Mouse (Mus musculus): ENCODE results near the gene Olfr972. TPM values are rescaled to one million over a fixed set of nuclear protein-coding genes. Genes with fewer than 3 reads are reported as not detected.
"Not testable (repeated sequence)": the region's sequence is repeated elsewhere in the genome, so short reads cannot be mapped to it uniquely, and the experiment has no call there.

Gene Olfr972
- polyA plus RNA-seq (2015; fragmentation: Nextera tagmentation; extraction: Ambion mirVana): not detected in 2 replicates

DNA sequence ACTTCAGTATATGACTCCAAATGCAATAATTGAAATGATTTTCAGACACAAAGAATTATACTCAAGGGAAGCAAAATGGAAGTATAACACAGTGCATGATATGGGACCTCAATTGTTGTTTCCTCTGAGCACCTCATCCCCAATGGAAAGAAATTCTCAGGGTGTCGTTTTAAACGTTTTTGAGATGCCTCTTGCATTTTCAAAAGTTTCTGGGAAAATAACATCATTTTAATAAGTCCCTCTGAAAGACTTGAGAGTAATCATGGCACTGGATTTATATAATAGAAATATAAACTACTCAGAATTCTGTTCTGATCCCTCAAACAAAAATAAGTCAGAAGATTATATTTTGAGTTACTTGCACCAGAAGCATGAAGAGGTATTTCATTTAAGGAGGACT, at the start of gene Olfr972:
Gene Olfr972 (plus strand): TSS at position 301 of the 400 bp plus-strand sequence.
- ATAC-seq (ENCODE audit: low FRiP score): no peak
- no peaks in the 10 kb centered on the region for H3K4me1 ChIP-seq
- WGBS: 80% methylated on average over 2 of the region's 2 CpGs
- no peaks in the 10 kb centered on the region for H3K9me3 ChIP-seq (replicated peaks)
- no peak within 1 kb of the TSS for H3K9ac ChIP-seq (replicated peaks)
- no peaks in the 10 kb centered on the region for H3K36me3 ChIP-seq
- no peak within 1 kb of the TSS for H3K27ac ChIP-seq (replicated peaks)
- H3K4me2 ChIP-seq: no peak within 1 kb of the TSS
- no peaks in the 10 kb centered on the region for H3K27me3 ChIP-seq (replicated peaks)
- no peak within 1 kb of the TSS for H3K4me3 ChIP-seq (replicated peaks)

DNA sequence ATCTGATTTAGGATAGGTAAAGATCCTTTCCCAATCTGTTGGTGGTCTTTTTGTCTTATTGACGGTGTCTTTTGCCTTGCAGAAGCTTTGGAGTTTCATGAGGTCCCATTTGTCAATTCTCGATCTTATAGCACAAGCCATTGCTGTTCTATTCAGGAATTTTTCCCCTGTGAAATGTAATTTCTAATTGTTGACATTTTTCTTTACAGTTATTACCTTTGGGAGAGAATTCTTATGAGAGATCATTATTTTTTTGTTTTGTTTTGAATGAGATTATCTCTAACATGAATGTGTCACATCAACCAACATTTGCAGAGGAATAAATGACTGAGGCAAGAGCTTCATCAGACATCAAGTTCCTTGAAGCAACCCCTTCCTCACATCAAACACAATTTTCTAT, 29.6 kb upstream of the Olfr972 start, which contains the start of gene Olfr971:
Gene Olfr971 (plus strand): TSS at position 301 of the 400 bp plus-strand sequence.
- not testable (repeated sequence) for H3K4me1 ChIP-seq; H3K9me3 ChIP-seq (replicated peaks); H3K36me3 ChIP-seq; H3K4me2 ChIP-seq; H3K9ac ChIP-seq (replicated peaks); H3K27me3 ChIP-seq (replicated peaks); H3K27ac ChIP-seq (replicated peaks); ATAC-seq (ENCODE audit: low FRiP score); H3K4me3 ChIP-seq (replicated peaks)
- WGBS: 84% methylated on average over 2 of the region's 2 CpGs

DNA sequence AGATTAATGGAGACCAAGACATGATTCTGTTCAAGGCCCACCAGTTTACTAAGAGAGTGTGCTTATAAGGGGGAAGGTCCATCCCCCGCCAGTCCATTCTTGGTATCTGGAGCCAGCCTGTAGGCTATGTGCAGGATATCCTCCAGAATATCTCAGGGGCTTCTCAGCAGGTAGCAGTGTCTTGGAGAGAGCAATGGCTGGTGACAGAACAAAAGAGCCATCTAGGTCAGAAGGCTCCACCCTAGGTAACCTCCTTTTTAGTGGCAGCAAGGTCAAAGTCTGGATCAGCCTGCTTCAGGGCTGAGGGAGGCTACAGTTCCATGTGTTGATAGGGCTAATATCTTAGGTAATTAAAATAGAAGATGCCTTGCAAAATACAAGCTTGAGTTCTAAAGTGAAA, 5.8 kb downstream of the Olfr972 start:
- H3K4me3 ChIP-seq (replicated peaks); H3K9me3 ChIP-seq (replicated peaks); H3K9ac ChIP-seq (replicated peaks); H3K27me3 ChIP-seq (replicated peaks); H3K36me3 ChIP-seq; H3K27ac ChIP-seq (replicated peaks); H3K4me1 ChIP-seq; ATAC-seq (ENCODE audit: low FRiP score); H3K4me2 ChIP-seq: not testable (repeated sequence)
- WGBS: 93% methylated on average over 1 of the region's 1 CpGs

DNA sequence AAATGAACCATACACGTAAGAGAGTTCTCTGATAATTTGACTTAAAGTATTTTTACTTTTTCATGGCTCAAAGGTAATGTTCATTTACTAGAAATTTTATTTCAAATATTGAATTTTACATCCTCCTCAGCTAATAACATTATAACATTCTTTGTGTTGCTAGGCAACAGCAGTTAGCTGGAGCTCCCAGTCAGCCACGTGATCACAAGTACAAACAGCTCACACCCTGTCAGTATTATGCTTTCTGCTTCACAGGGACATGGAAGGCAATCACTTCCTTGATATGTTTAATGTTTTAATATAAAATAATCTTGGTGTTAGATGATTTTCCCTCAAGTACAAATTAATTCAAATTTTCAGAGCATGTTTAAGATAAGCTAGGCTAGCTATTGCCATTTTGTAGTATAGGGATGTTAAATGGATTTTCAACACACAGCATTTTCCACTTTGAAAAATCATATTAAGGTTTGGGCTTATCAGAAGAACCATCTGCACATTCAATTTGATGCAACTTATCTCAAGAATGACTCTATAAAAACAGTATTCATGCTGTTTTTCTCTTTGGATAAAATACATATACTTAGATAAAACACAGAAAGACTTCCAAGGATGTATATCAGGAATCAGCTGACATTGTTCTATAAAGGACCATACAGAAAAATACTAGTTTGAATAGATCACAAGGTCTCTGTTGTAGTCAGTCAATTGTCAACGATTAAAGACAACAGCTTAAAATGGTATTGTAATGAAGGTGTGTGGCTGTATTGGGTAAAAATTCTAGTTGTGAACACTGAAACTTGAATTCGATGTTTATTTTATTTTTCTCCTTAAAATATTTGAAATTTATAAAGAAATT, 11.5 kb downstream of the Olfr972 start:
- not testable (repeated sequence) for H3K9ac ChIP-seq (replicated peaks); H3K4me2 ChIP-seq; H3K27me3 ChIP-seq (replicated peaks); H3K9me3 ChIP-seq (replicated peaks); H3K4me1 ChIP-seq; H3K36me3 ChIP-seq; H3K27ac ChIP-seq (replicated peaks); H3K4me3 ChIP-seq (replicated peaks)
- ATAC-seq (ENCODE audit: low FRiP score): peak; percentile 96
- no CpG with 5 or more reads among the region's 4 CpGs for WGBS

DNA sequence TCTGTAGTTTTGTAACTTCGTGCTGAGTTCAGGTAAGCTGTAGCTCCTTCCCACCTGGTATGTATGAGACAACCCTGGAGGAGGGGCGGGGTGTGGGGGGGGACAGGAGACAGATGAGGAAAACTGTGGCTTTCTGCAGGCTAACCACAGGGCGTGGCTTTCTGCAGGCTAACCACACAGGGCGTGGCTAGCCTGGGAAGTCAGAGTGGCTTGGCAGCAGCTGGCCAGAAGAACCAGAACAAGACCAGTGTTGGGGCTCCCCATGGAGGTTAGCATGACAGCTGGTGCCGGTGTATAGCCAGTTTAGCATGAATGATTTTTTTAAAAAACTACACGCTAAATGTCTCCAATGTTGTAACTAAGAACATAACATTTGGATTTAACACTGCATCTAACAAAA, 38.9 kb downstream of the Olfr972 start:
- no peaks in the 10 kb centered on the region for H3K36me3 ChIP-seq
- H3K9me3 ChIP-seq (replicated peaks): no peaks in the 10 kb centered on the region
- no peaks in the 10 kb centered on the region for H3K4me1 ChIP-seq
- H3K27me3 ChIP-seq (replicated peaks): no peaks in the 10 kb centered on the region
- no peak overlapping the region for H3K9ac ChIP-seq (replicated peaks)
- no peak overlapping the region for H3K4me3 ChIP-seq (replicated peaks)
- ATAC-seq (ENCODE audit: low FRiP score): no peak
- 83% methylated on average over 6 of the region's 6 CpGs for WGBS
- no peak overlapping the region for H3K27ac ChIP-seq (replicated peaks)
- no peak overlapping the region for H3K4me2 ChIP-seq

DNA sequence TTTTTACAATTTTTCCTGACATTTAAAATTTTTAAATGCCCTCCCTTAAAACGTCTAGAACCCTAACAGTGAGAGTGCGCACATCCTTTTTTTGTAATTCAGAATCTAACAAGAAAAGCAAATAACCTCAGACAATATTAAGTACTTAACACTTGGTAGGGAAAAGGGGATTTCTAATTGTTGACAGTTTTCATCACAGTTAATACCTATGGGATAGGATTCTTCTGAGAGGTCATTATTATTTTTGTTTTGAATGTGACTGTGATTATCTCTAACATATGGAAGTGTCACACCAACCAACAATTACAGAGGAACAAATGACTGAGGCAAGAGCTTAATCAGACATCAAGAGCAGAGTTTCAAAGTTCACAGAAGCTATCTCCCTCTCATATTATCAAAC, 40.8 kb downstream of the Olfr972 start, which contains the start of gene Olfr229:
Gene Olfr229 (plus strand): TSS at position 301 of the 400 bp plus-strand sequence.
- Histone ChIP-seq H3K4me2 (no peak within 1 kb of the TSS), H3K27me3 (replicated peaks) (no peaks in the 10 kb centered on the region), H3K9me3 (replicated peaks) (no peaks in the 10 kb centered on the region), H3K4me1 (no peaks in the 10 kb centered on the region), H3K9ac (replicated peaks) (no peak within 1 kb of the TSS), H3K36me3 (no peaks in the 10 kb centered on the region), H3K4me3 (replicated peaks) (no peak within 1 kb of the TSS), H3K27ac (replicated peaks) (no peak within 1 kb of the TSS)
- ATAC-seq (ENCODE audit: low FRiP score): no peak
- WGBS: 73% methylated on average over 2 of the region's 2 CpGs

DNA sequence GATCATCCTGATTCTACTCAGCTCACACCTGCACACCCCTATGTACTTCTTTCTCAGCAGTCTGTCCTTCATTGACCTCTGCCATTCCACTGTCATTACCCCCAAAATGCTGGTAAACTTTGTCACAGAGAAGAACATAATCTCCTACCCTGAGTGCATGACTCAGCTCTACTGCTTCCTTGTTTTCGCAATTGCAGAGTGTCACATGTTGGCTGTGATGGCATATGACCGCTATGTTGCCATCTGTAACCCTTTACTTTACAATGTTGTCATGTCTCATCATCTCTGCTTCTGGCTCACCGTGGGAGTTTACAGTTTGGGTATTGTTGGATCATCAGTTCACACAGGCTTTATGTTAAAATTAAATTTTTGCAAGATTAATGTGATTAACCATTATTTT, 43.7 kb downstream of the Olfr972 start:
- Histone ChIP-seq H3K9ac (replicated peaks) (no peak overlapping the region), H3K4me2 (no peak overlapping the region), H3K9me3 (replicated peaks) (no peaks in the 10 kb centered on the region), H3K4me1 (no peaks in the 10 kb centered on the region), H3K4me3 (replicated peaks) (no peak overlapping the region), H3K27ac (replicated peaks) (no peak overlapping the region), H3K36me3 (no peaks in the 10 kb centered on the region), H3K27me3 (replicated peaks) (no peaks in the 10 kb centered on the region)
- no peak for ATAC-seq (ENCODE audit: low FRiP score)
- 84% methylated on average over 3 of the region's 3 CpGs for WGBS

Other genes starting within 250 kb of the Olfr972 start
- gene Olfr960, start 245.0 kb upstream of the Olfr972 start, polyA plus RNA-seq (2015; fragmentation: Nextera tagmentation; extraction: Ambion mirVana): not detected in 2 replicates
- not detected in 2 replicates for gene Olfr961, start 221.3 kb upstream of the Olfr972 start, polyA plus RNA-seq (2015; fragmentation: Nextera tagmentation; extraction: Ambion mirVana)
- gene Olfr963, start 199.2 kb upstream of the Olfr972 start, polyA plus RNA-seq (2015; fragmentation: Nextera tagmentation; extraction: Ambion mirVana): not detected in 2 replicates
- gene Olfr149, start 159.3 kb upstream of the Olfr972 start, polyA plus RNA-seq (2015; fragmentation: Nextera tagmentation; extraction: Ambion mirVana): not detected in 2 replicates
- gene Olfr965, start 155.1 kb upstream of the Olfr972 start, polyA plus RNA-seq (2015; fragmentation: Nextera tagmentation; extraction: Ambion mirVana): not detected in 2 replicates
- gene Olfr150, start 135.4 kb upstream of the Olfr972 start, polyA plus RNA-seq (2015; fragmentation: Nextera tagmentation; extraction: Ambion mirVana): not detected in 2 replicates
- gene Olfr967, start 120.2 kb upstream of the Olfr972 start, polyA plus RNA-seq (2015; fragmentation: Nextera tagmentation; extraction: Ambion mirVana): not detected in 2 replicates
- not detected in 2 replicates for gene Olfr968, start 83.2 kb upstream of the Olfr972 start, polyA plus RNA-seq (2015; fragmentation: Nextera tagmentation; extraction: Ambion mirVana)
- gene Olfr969, start 75.5 kb upstream of the Olfr972 start, polyA plus RNA-seq (2015; fragmentation: Nextera tagmentation; extraction: Ambion mirVana): not detected in 2 replicates
- gene Olfr970, start 57.6 kb upstream of the Olfr972 start, polyA plus RNA-seq (2015; fragmentation: Nextera tagmentation; extraction: Ambion mirVana): not detected in 2 replicates
- gene Olfr971, start 29.5 kb upstream of the Olfr972 start, polyA plus RNA-seq (2015; fragmentation: Nextera tagmentation; extraction: Ambion mirVana): not detected in 2 replicates
- gene Olfr229, start 40.9 kb downstream of the Olfr972 start, polyA plus RNA-seq (2015; fragmentation: Nextera tagmentation; extraction: Ambion mirVana): not detected in 2 replicates
- not detected in 2 replicates for gene Olfr974, start 71.1 kb downstream of the Olfr972 start, polyA plus RNA-seq (2015; fragmentation: Nextera tagmentation; extraction: Ambion mirVana)
- not detected in 2 replicates for gene Olfr975, start 85.6 kb downstream of the Olfr972 start, polyA plus RNA-seq (2015; fragmentation: Nextera tagmentation; extraction: Ambion mirVana)
- not detected in 2 replicates for gene Olfr976, start 94.7 kb downstream of the Olfr972 start, polyA plus RNA-seq (2015; fragmentation: Nextera tagmentation; extraction: Ambion mirVana)
- not detected in 2 replicates for gene Olfr978, start 125.7 kb downstream of the Olfr972 start, polyA plus RNA-seq (2015; fragmentation: Nextera tagmentation; extraction: Ambion mirVana)
- not detected in 2 replicates for gene Olfr979, start 137.0 kb downstream of the Olfr972 start, polyA plus RNA-seq (2015; fragmentation: Nextera tagmentation; extraction: Ambion mirVana)
- not detected in 2 replicates for gene Olfr980, start 143.2 kb downstream of the Olfr972 start, polyA plus RNA-seq (2015; fragmentation: Nextera tagmentation; extraction: Ambion mirVana)
- gene Olfr981, start 155.0 kb downstream of the Olfr972 start, polyA plus RNA-seq (2015; fragmentation: Nextera tagmentation; extraction: Ambion mirVana): not detected in 2 replicates
- gene Olfr982, start 207.4 kb downstream of the Olfr972 start, polyA plus RNA-seq (2015; fragmentation: Nextera tagmentation; extraction: Ambion mirVana): not detected in 2 replicates
- not detected in 2 replicates for gene Olfr983, start 227.2 kb downstream of the Olfr972 start, polyA plus RNA-seq (2015; fragmentation: Nextera tagmentation; extraction: Ambion mirVana)
- gene Olfr984, start 247.8 kb downstream of the Olfr972 start, polyA plus RNA-seq (2015; fragmentation: Nextera tagmentation; extraction: Ambion mirVana): not detected in 2 replicates

Data from neural tube, embryonic 15.5 days (tissue).